Mouse (Mus musculus): Measurements from ENCODE around the gene Emp3. TPM values are rescaled to one million over a fixed set of nuclear protein-coding genes. Genes with fewer than 3 reads are reported as not detected.
A peak's percentile ranks its signal among the peaks of the same experiment; 100 is the strongest.
"Not testable (repeated sequence)": the region's sequence is repeated elsewhere in the genome, so short reads cannot be mapped to it uniquely, and the experiment has no call there.

Emp3 gene
- polyA plus RNA-seq, 1 experiment: 210 TPM

GRCm38 (mm10) chr7:45917004-45917704, 4.0 kb downstream of the Emp3 start:
- no peak overlapping the region for H3K4me3 ChIP-seq (replicated peaks; ENCODE audit: extremely low read depth, low read depth, low read length)
- no peak for DNase-seq
- WGBS: 18% methylated on average over 13 of the region's 13 CpGs
- TF ChIP-seq POLR2A (IDR thresholded peaks at IDR 0.05; ENCODE audit: borderline replicate concordance, extremely low read depth, low read depth, low read length) (no peak), CTCF (IDR thresholded peaks at IDR 0.05; ENCODE audit: insufficient read depth, low read length) (no peak)
- peaks cover 15% of the 10 kb centered on the region for H3K4me1 ChIP-seq (ENCODE audit: control insufficient read depth, insufficient read depth, low read length)

GRCm38 (mm10) chr7:45916056-45917003, 4.9 kb downstream of the Emp3 start:
- DNase-seq: peak; percentile 56
- Histone ChIP-seq H3K4me1 (ENCODE audit: control insufficient read depth, insufficient read depth, low read length) (peaks cover 15% of the 10 kb centered on the region), H3K4me3 (replicated peaks; ENCODE audit: extremely low read depth, low read depth, low read length) (peak overlapping the region; percentile 37)
- TF ChIP-seq CTCF (IDR thresholded peaks at IDR 0.05; ENCODE audit: insufficient read depth, low read length): no peak
- no peak for TF ChIP-seq POLR2A (IDR thresholded peaks at IDR 0.05; ENCODE audit: borderline replicate concordance, extremely low read depth, low read depth, low read length)
- WGBS: 39% methylated on average over 26 of the region's 26 CpGs

- DNase-seq: no peak
- 93% methylated on average over 5 of the region's 5 CpGs for WGBS
- H3K4me1 ChIP-seq (ENCODE audit: control insufficient read depth, insufficient read depth, low read length): peaks cover 15% of the 10 kb centered on the region
- TF ChIP-seq CTCF (IDR thresholded peaks at IDR 0.05; ENCODE audit: insufficient read depth, low read length): no peak
- no peak overlapping the region for H3K4me3 ChIP-seq (replicated peaks; ENCODE audit: extremely low read depth, low read depth, low read length)
Observed at GRCm38 (mm10) chr7:45915011-45915410, 6.2 kb downstream of the Emp3 start.

- TF ChIP-seq CTCF (IDR thresholded peaks at IDR 0.05; ENCODE audit: insufficient read depth, low read length) (no peak), POLR2A (IDR thresholded peaks at IDR 0.05; ENCODE audit: borderline replicate concordance, extremely low read depth, low read depth, low read length) (no peak)
- Histone ChIP-seq H3K4me3 (replicated peaks; ENCODE audit: extremely low read depth, low read depth, low read length) (no peak overlapping the region), H3K4me1 (ENCODE audit: control insufficient read depth, insufficient read depth, low read length) (peaks cover 11% of the 10 kb centered on the region)
- 83% methylated on average over 6 of the region's 6 CpGs for WGBS
- DNase-seq: no peak
Observed at GRCm38 (mm10) chr7:45914067-45914466, 7.1 kb downstream of the Emp3 start.

GRCm38 (mm10) chr7:45909145-45909544, 12.1 kb downstream of the Emp3 start:
- Histone ChIP-seq H3K4me3 (replicated peaks; ENCODE audit: extremely low read depth, low read depth, low read length) (no peak overlapping the region), H3K4me1 (ENCODE audit: control insufficient read depth, insufficient read depth, low read length) (no peaks in the 10 kb centered on the region)
- DNase-seq: no peak
- 93% methylated on average over 16 of the region's 16 CpGs for WGBS
- TF ChIP-seq CTCF (IDR thresholded peaks at IDR 0.05; ENCODE audit: insufficient read depth, low read length) (no peak), POLR2A (IDR thresholded peaks at IDR 0.05; ENCODE audit: borderline replicate concordance, extremely low read depth, low read depth, low read length) (no peak)

GRCm38 (mm10) chr7:45908384-45908783, 12.8 kb downstream of the Emp3 start:
- Histone ChIP-seq H3K4me3 (replicated peaks; ENCODE audit: extremely low read depth, low read depth, low read length) (no peak overlapping the region), H3K4me1 (ENCODE audit: control insufficient read depth, insufficient read depth, low read length) (no peaks in the 10 kb centered on the region)
- TF ChIP-seq CTCF (IDR thresholded peaks at IDR 0.05; ENCODE audit: insufficient read depth, low read length) (no peak), POLR2A (IDR thresholded peaks at IDR 0.05; ENCODE audit: borderline replicate concordance, extremely low read depth, low read depth, low read length) (no peak)
- no peak for DNase-seq

- no peak for DNase-seq
- Histone ChIP-seq H3K4me3 (replicated peaks; ENCODE audit: extremely low read depth, low read depth, low read length) (no peak overlapping the region), H3K4me1 (ENCODE audit: control insufficient read depth, insufficient read depth, low read length) (no peaks in the 10 kb centered on the region)
- TF ChIP-seq CTCF (IDR thresholded peaks at IDR 0.05; ENCODE audit: insufficient read depth, low read length) (no peak), POLR2A (IDR thresholded peaks at IDR 0.05; ENCODE audit: borderline replicate concordance, extremely low read depth, low read depth, low read length) (no peak)
- WGBS: 88% methylated on average over 9 of the region's 9 CpGs
Observed at GRCm38 (mm10) chr7:45906622-45907021, 14.6 kb downstream of the Emp3 start.

- no peak for DNase-seq
- Histone ChIP-seq H3K4me1 (ENCODE audit: control insufficient read depth, insufficient read depth, low read length) (0 out of 2 replicates have a peak, but pooled peaks cover under 1% of the 10 kb centered on the region), H3K4me3 (replicated peaks; ENCODE audit: extremely low read depth, low read depth, low read length) (no peak overlapping the region)
- TF ChIP-seq CTCF (IDR thresholded peaks at IDR 0.05; ENCODE audit: insufficient read depth, low read length): no peak
- no peak for TF ChIP-seq POLR2A (IDR thresholded peaks at IDR 0.05; ENCODE audit: borderline replicate concordance, extremely low read depth, low read depth, low read length)
- WGBS: 59% methylated on average over 12 of the region's 12 CpGs
Observed at GRCm38 (mm10) chr7:45902481-45903002, 18.7 kb downstream of the Emp3 start.

GRCm38 (mm10) chr7:45901562-45901961, 19.6 kb downstream of the Emp3 start:
- 51% methylated on average over 5 of the region's 5 CpGs for WGBS
- no peak for TF ChIP-seq CTCF (IDR thresholded peaks at IDR 0.05; ENCODE audit: insufficient read depth, low read length)
- no peak for TF ChIP-seq POLR2A (IDR thresholded peaks at IDR 0.05; ENCODE audit: borderline replicate concordance, extremely low read depth, low read depth, low read length)
- H3K4me1 ChIP-seq (ENCODE audit: control insufficient read depth, insufficient read depth, low read length): 0 out of 2 replicates have a peak, but pooled peaks cover 3% of the 10 kb centered on the region
- no peak for DNase-seq
- H3K4me3 ChIP-seq (replicated peaks; ENCODE audit: extremely low read depth, low read depth, low read length): no peak overlapping the region

GRCm38 (mm10) chr7:45898125-45898524, 23.1 kb downstream of the Emp3 start:
- H3K4me1 ChIP-seq (ENCODE audit: control insufficient read depth, insufficient read depth, low read length); DNase-seq; H3K4me3 ChIP-seq (replicated peaks; ENCODE audit: extremely low read depth, low read depth, low read length): not testable (repeated sequence)
- 46% methylated on average over 4 of the region's 4 CpGs for WGBS

Measured in lung, adult 2 months (tissue).